Mouse (Mus musculus): Measurements from ENCODE around the gene Gm21969. TPM values are rescaled to one million over a fixed set of nuclear protein-coding genes. Genes with fewer than 3 reads are reported as not detected.

Gm21969 gene
- polyA plus RNA-seq, 1 experiment = not detected

GRCm38 (mm10) chr4:139632254-139632580 lies 29.2 kb downstream of the Gm21969 start:
- no peak overlapping the region for H3K4me3 ChIP-seq (ENCODE audit: insufficient read depth, low read depth, low read length)
- WGBS = 74% methylated on average over 10 of the region's 10 CpGs
- H3K4me1 ChIP-seq (ENCODE audit: control insufficient read depth, insufficient read depth, low read length) = peaks cover 15% of the 10 kb centered on the region
- no peak for TF ChIP-seq POLR2A (IDR thresholded peaks at IDR 0.05; ENCODE audit: insufficient read depth, low read depth, low read length)
- no peak overlapping the region for H3K27ac ChIP-seq (ENCODE audit: insufficient read depth, low read depth, low read length)

- H3K4me3 ChIP-seq (ENCODE audit: insufficient read depth, low read depth, low read length) = no peak overlapping the region
- peaks cover 28% of the 10 kb centered on the region for H3K4me1 ChIP-seq (ENCODE audit: control insufficient read depth, insufficient read depth, low read length)
- WGBS = 33% methylated on average over 7 of the region's 7 CpGs
- no peak overlapping the region for H3K27ac ChIP-seq (ENCODE audit: insufficient read depth, low read depth, low read length)
- TF ChIP-seq CTCF (IDR thresholded peaks at IDR 0.05; ENCODE audit: insufficient read depth, low read depth, low read length) (peak; percentile 96), POLR2A (IDR thresholded peaks at IDR 0.05; ENCODE audit: insufficient read depth, low read depth, low read length) (no peak)
These were observed 33.4 kb downstream of the Gm21969 start for GRCm38 (mm10) chr4:139636373-139636772.

- Histone ChIP-seq H3K4me1 (ENCODE audit: control insufficient read depth, insufficient read depth, low read length) (peaks cover 29% of the 10 kb centered on the region), H3K4me3 (ENCODE audit: insufficient read depth, low read depth, low read length) (no peak overlapping the region), H3K27ac (ENCODE audit: insufficient read depth, low read depth, low read length) (no peak overlapping the region)
- WGBS = 92% methylated on average over 9 of the region's 9 CpGs
- no peak for TF ChIP-seq POLR2A (IDR thresholded peaks at IDR 0.05; ENCODE audit: insufficient read depth, low read depth, low read length)
- TF ChIP-seq CTCF (IDR thresholded peaks at IDR 0.05; ENCODE audit: insufficient read depth, low read depth, low read length) = no peak
These were observed 34.9 kb downstream of the Gm21969 start for GRCm38 (mm10) chr4:139637847-139638246.

- TF ChIP-seq POLR2A (IDR thresholded peaks at IDR 0.05; ENCODE audit: insufficient read depth, low read depth, low read length) = no peak
- TF ChIP-seq CTCF (IDR thresholded peaks at IDR 0.05; ENCODE audit: insufficient read depth, low read depth, low read length) = no peak
- H3K4me1 ChIP-seq (ENCODE audit: control insufficient read depth, insufficient read depth, low read length) = peaks cover 29% of the 10 kb centered on the region
- 97% methylated on average over 16 of the region's 16 CpGs for WGBS
- H3K27ac ChIP-seq (ENCODE audit: insufficient read depth, low read depth, low read length) = no peak overlapping the region
- H3K4me3 ChIP-seq (ENCODE audit: insufficient read depth, low read depth, low read length) = no peak overlapping the region
These were observed 35.4 kb downstream of the Gm21969 start for GRCm38 (mm10) chr4:139638356-139638755.

GRCm38 (mm10) chr4:139639801-139640200 lies 36.8 kb downstream of the Gm21969 start:
- no peak overlapping the region for H3K27ac ChIP-seq (ENCODE audit: insufficient read depth, low read depth, low read length)
- WGBS = 57% methylated on average over 12 of the region's 12 CpGs
- TF ChIP-seq POLR2A (IDR thresholded peaks at IDR 0.05; ENCODE audit: insufficient read depth, low read depth, low read length) = no peak
- TF ChIP-seq CTCF (IDR thresholded peaks at IDR 0.05; ENCODE audit: insufficient read depth, low read depth, low read length) = no peak

GRCm38 (mm10) chr4:139640333-139640732 lies 37.3 kb downstream of the Gm21969 start:
- no peak overlapping the region for H3K27ac ChIP-seq (ENCODE audit: insufficient read depth, low read depth, low read length)
- 87% methylated on average over 12 of the region's 12 CpGs for WGBS
- no peak overlapping the region for H3K4me3 ChIP-seq (ENCODE audit: insufficient read depth, low read depth, low read length)
- peaks cover 29% of the 10 kb centered on the region for H3K4me1 ChIP-seq (ENCODE audit: control insufficient read depth, insufficient read depth, low read length)
- TF ChIP-seq POLR2A (IDR thresholded peaks at IDR 0.05; ENCODE audit: insufficient read depth, low read depth, low read length) (no peak), CTCF (IDR thresholded peaks at IDR 0.05; ENCODE audit: insufficient read depth, low read depth, low read length) (no peak)

More at GRCm38 (mm10) chr4:139639801-139640200, 36.8 kb downstream of the Gm21969 start:
- no peak overlapping the region for H3K4me3 ChIP-seq (ENCODE audit: insufficient read depth, low read depth, low read length)
- peaks cover 29% of the 10 kb centered on the region for H3K4me1 ChIP-seq (ENCODE audit: control insufficient read depth, insufficient read depth, low read length)

- WGBS = 33% methylated on average over 6 of the region's 6 CpGs
- Histone ChIP-seq H3K4me1 (ENCODE audit: control insufficient read depth, insufficient read depth, low read length) (peaks cover 29% of the 10 kb centered on the region), H3K4me3 (ENCODE audit: insufficient read depth, low read depth, low read length) (no peak overlapping the region), H3K27ac (ENCODE audit: insufficient read depth, low read depth, low read length) (no peak overlapping the region)
- TF ChIP-seq POLR2A (IDR thresholded peaks at IDR 0.05; ENCODE audit: insufficient read depth, low read depth, low read length) (no peak), CTCF (IDR thresholded peaks at IDR 0.05; ENCODE audit: insufficient read depth, low read depth, low read length) (no peak)
These were observed 37.8 kb downstream of the Gm21969 start for GRCm38 (mm10) chr4:139640775-139641174.

GRCm38 (mm10) chr4:139641829-139642425 lies 38.9 kb downstream of the Gm21969 start:
- WGBS = 37% methylated on average over 30 of the region's 30 CpGs
- TF ChIP-seq POLR2A (IDR thresholded peaks at IDR 0.05; ENCODE audit: insufficient read depth, low read depth, low read length) (no peak), CTCF (IDR thresholded peaks at IDR 0.05; ENCODE audit: insufficient read depth, low read depth, low read length) (no peak)
- H3K4me1 ChIP-seq (ENCODE audit: control insufficient read depth, insufficient read depth, low read length) = peaks cover 29% of the 10 kb centered on the region
- H3K4me3 ChIP-seq (ENCODE audit: insufficient read depth, low read depth, low read length) = no peak overlapping the region
- no peak overlapping the region for H3K27ac ChIP-seq (ENCODE audit: insufficient read depth, low read depth, low read length)

GRCm38 (mm10) chr4:139643972-139644371 lies 41.0 kb downstream of the Gm21969 start:
- H3K27ac ChIP-seq (ENCODE audit: insufficient read depth, low read depth, low read length) = no peak overlapping the region
- peak; percentile 56 for TF ChIP-seq CTCF (IDR thresholded peaks at IDR 0.05; ENCODE audit: insufficient read depth, low read depth, low read length)
- no peak for TF ChIP-seq POLR2A (IDR thresholded peaks at IDR 0.05; ENCODE audit: insufficient read depth, low read depth, low read length)
- 18% methylated on average over 9 of the region's 9 CpGs for WGBS
- no peak overlapping the region for H3K4me3 ChIP-seq (ENCODE audit: insufficient read depth, low read depth, low read length)
- H3K4me1 ChIP-seq (ENCODE audit: control insufficient read depth, insufficient read depth, low read length) = peaks cover 29% of the 10 kb centered on the region

GRCm38 (mm10) chr4:139646916-139647315 lies 43.9 kb downstream of the Gm21969 start:
- 93% methylated on average over 7 of the region's 7 CpGs for WGBS
- Histone ChIP-seq H3K27ac (ENCODE audit: insufficient read depth, low read depth, low read length) (no peak overlapping the region), H3K4me1 (ENCODE audit: control insufficient read depth, insufficient read depth, low read length) (peaks cover 4% of the 10 kb centered on the region), H3K4me3 (ENCODE audit: insufficient read depth, low read depth, low read length) (no peak overlapping the region)
- TF ChIP-seq POLR2A (IDR thresholded peaks at IDR 0.05; ENCODE audit: insufficient read depth, low read depth, low read length) = no peak
- no peak for TF ChIP-seq CTCF (IDR thresholded peaks at IDR 0.05; ENCODE audit: insufficient read depth, low read depth, low read length)
